Mouse (Mus musculus): ENCODE measurements at regions not wholly inside any gene's neighbourhood (a gene's known extent, or its start where the extent isn't known, plus 50 kb on each side); places are given as distances from the start of the nearest gene placed in this dataset.

GRCm38 (mm10) chr7:84800966-84801365 lies 52.4 kb upstream of the Olfr291 start:
- H3K4me2 ChIP-seq (replicated peaks) = no peak overlapping the region
- no peak overlapping the region for H3K27ac ChIP-seq
- WGBS = 32% methylated on average over 12 of the region's 12 CpGs
- H3K9me3 ChIP-seq = no peaks in the 10 kb centered on the region
- no peak overlapping the region for H3K9ac ChIP-seq
- H3K27me3 ChIP-seq (replicated peaks) = no peaks in the 10 kb centered on the region
- H3K36me3 ChIP-seq = no peaks in the 10 kb centered on the region
- no peak overlapping the region for H3K4me3 ChIP-seq
- H3K4me1 ChIP-seq = no peaks in the 10 kb centered on the region
- ATAC-seq (ENCODE audit: low FRiP score, low read depth) = no peak

GRCm38 (mm10) chr7:84794655-84795054 lies 58.7 kb upstream of the Olfr291 start:
- Histone ChIP-seq H3K4me1 (no peaks in the 10 kb centered on the region), H3K9ac (no peak overlapping the region), H3K36me3 (no peaks in the 10 kb centered on the region), H3K4me3 (no peak overlapping the region), H3K4me2 (replicated peaks) (no peak overlapping the region), H3K27me3 (replicated peaks) (no peaks in the 10 kb centered on the region), H3K9me3 (no peaks in the 10 kb centered on the region), H3K27ac (no peak overlapping the region)
- 14% methylated on average over 1 of the region's 1 CpGs for WGBS
- no peak for ATAC-seq (ENCODE audit: low FRiP score, low read depth)

GRCm38 (mm10) chr7:84779276-84779825 lies 74.0 kb upstream of the Olfr291 start:
- WGBS = 1% methylated on average over 30 of the region's 30 CpGs
- Histone ChIP-seq H3K36me3 (no peaks in the 10 kb centered on the region), H3K4me2 (replicated peaks) (peak overlapping the region; percentile 66), H3K9me3 (no peaks in the 10 kb centered on the region), H3K4me3 (peak overlapping the region; percentile 41), H3K9ac (peak overlapping the region; percentile 52), H3K27me3 (replicated peaks) (no peaks in the 10 kb centered on the region), H3K4me1 (no peaks in the 10 kb centered on the region), H3K27ac (no peak overlapping the region)
- ATAC-seq (ENCODE audit: low FRiP score, low read depth) = peak; percentile 97

GRCm38 (mm10) chr7:84777696-84778095 lies 75.7 kb upstream of the Olfr291 start:
- Histone ChIP-seq H3K9me3 (no peaks in the 10 kb centered on the region), H3K4me1 (no peaks in the 10 kb centered on the region), H3K4me3 (no peak overlapping the region), H3K27ac (no peak overlapping the region), H3K36me3 (no peaks in the 10 kb centered on the region), H3K9ac (no peak overlapping the region), H3K4me2 (replicated peaks) (no peak overlapping the region), H3K27me3 (replicated peaks) (no peaks in the 10 kb centered on the region)
- ATAC-seq (ENCODE audit: low FRiP score, low read depth) = no peak

GRCm38 (mm10) chr7:84756261-84756660 lies 66.5 kb upstream of the Zfand6 start:
- Histone ChIP-seq H3K27ac (no peak overlapping the region), H3K4me2 (replicated peaks) (no peak overlapping the region), H3K4me3 (no peak overlapping the region), H3K36me3 (no peaks in the 10 kb centered on the region), H3K9ac (no peak overlapping the region), H3K27me3 (replicated peaks) (no peaks in the 10 kb centered on the region), H3K9me3 (no peaks in the 10 kb centered on the region), H3K4me1 (no peaks in the 10 kb centered on the region)
- no peak for ATAC-seq (ENCODE audit: low FRiP score, low read depth)
- 92% methylated on average over 3 of the region's 3 CpGs for WGBS

GRCm38 (mm10) chr7:84753361-84753760 lies 63.6 kb upstream of the Zfand6 start:
- Histone ChIP-seq H3K4me1 (no peaks in the 10 kb centered on the region), H3K27me3 (replicated peaks) (no peaks in the 10 kb centered on the region), H3K9ac (no peak overlapping the region), H3K36me3 (no peaks in the 10 kb centered on the region), H3K4me3 (no peak overlapping the region), H3K27ac (no peak overlapping the region), H3K4me2 (replicated peaks) (no peak overlapping the region), H3K9me3 (no peaks in the 10 kb centered on the region)
- WGBS = 95% methylated on average over 1 of the region's 1 CpGs
- no peak for ATAC-seq (ENCODE audit: low FRiP score, low read depth)

GRCm38 (mm10) chr7:84749434-84750301 lies 59.9 kb upstream of the Zfand6 start:
- no peaks in the 10 kb centered on the region for H3K9me3 ChIP-seq
- peak; percentile 81 for ATAC-seq (ENCODE audit: low FRiP score, low read depth)
- H3K4me2 ChIP-seq (replicated peaks) = peak overlapping the region; percentile 56
- no peaks in the 10 kb centered on the region for H3K36me3 ChIP-seq
- H3K4me3 ChIP-seq = peak overlapping the region; percentile 26
- H3K9ac ChIP-seq = 0 out of 2 replicates have a peak overlapping the region, but pooled peaks have one; percentile 26
- WGBS = 7% methylated on average over 21 of the region's 21 CpGs
- H3K4me1 ChIP-seq = no peaks in the 10 kb centered on the region
- no peaks in the 10 kb centered on the region for H3K27me3 ChIP-seq (replicated peaks)
- no peak overlapping the region for H3K27ac ChIP-seq

- H3K4me3 ChIP-seq = no peak overlapping the region
- H3K4me2 ChIP-seq (replicated peaks) = no peak overlapping the region
- ATAC-seq (ENCODE audit: low FRiP score, low read depth) = no peak
- H3K9me3 ChIP-seq = no peaks in the 10 kb centered on the region
- no peak overlapping the region for H3K9ac ChIP-seq
- WGBS = 63% methylated on average over 1 of the region's 1 CpGs
- H3K27me3 ChIP-seq (replicated peaks) = no peaks in the 10 kb centered on the region
- no peaks in the 10 kb centered on the region for H3K36me3 ChIP-seq
- no peak overlapping the region for H3K27ac ChIP-seq
- no peaks in the 10 kb centered on the region for H3K4me1 ChIP-seq
These were observed 58.1 kb upstream of the Zfand6 start for GRCm38 (mm10) chr7:84747847-84748246.

- Histone ChIP-seq H3K4me1 (no peaks in the 10 kb centered on the region), H3K9me3 (no peaks in the 10 kb centered on the region), H3K27ac (no peak overlapping the region), H3K27me3 (replicated peaks) (no peaks in the 10 kb centered on the region), H3K36me3 (no peaks in the 10 kb centered on the region), H3K9ac (no peak overlapping the region), H3K4me2 (replicated peaks) (no peak overlapping the region), H3K4me3 (no peak overlapping the region)
- 92% methylated on average over 5 of the region's 5 CpGs for WGBS
- no peak for ATAC-seq (ENCODE audit: low FRiP score, low read depth)
These were observed 54.7 kb upstream of the Zfand6 start for GRCm38 (mm10) chr7:84744321-84745070.

- WGBS = 45% methylated on average over 2 of the region's 2 CpGs
- Histone ChIP-seq H3K4me1 (no peaks in the 10 kb centered on the region), H3K9me3 (no peaks in the 10 kb centered on the region), H3K4me3 (no peak overlapping the region), H3K36me3 (no peaks in the 10 kb centered on the region), H3K27me3 (replicated peaks) (no peaks in the 10 kb centered on the region), H3K27ac (no peak overlapping the region), H3K4me2 (replicated peaks) (no peak overlapping the region), H3K9ac (no peak overlapping the region)
- no peak for ATAC-seq (ENCODE audit: low FRiP score, low read depth)
These were observed 50.2 kb upstream of the Zfand6 start for GRCm38 (mm10) chr7:84739965-84740390.

Data from neural tube, embryonic 12.5 days (tissue).